Mouse (Mus musculus) thymus, postnatal 36 days (tissue): ENCODE results near the gene Polr1a.

ENCODE experiments used
- DNase-seq, 2 experiments: peaks; one replicate each; pipeline ENCODE4 v3.0.0; 2022; ENCODE audit warnings: mixed read lengths in 2 of 2

The Polr1a gene

GRCm38 (mm10) chr6:72001220-72001777 is 92.4 kb downstream of the Polr1a start:
- no peak for DNase-seq

- DNase-seq = no peak
Observed at GRCm38 (mm10) chr6:72007411-72008212, 98.8 kb downstream of the Polr1a start.

- no peak for DNase-seq
Observed at GRCm38 (mm10) chr6:72008213-72008655, 99.4 kb downstream of the Polr1a start.

- DNase-seq = no peak
Observed at GRCm38 (mm10) chr6:72009454-72009853, 100.6 kb downstream of the Polr1a start.

- DNase-seq = no peak
Observed at GRCm38 (mm10) chr6:72014033-72014432, 105.2 kb downstream of the Polr1a start.

GRCm38 (mm10) chr6:72018052-72018451 is 109.2 kb downstream of the Polr1a start:
- DNase-seq = no peak

GRCm38 (mm10) chr6:72025497-72025896 is 116.6 kb downstream of the Polr1a start:
- no peak for DNase-seq

- DNase-seq = no peak
Observed at GRCm38 (mm10) chr6:72028079-72028478, 119.2 kb downstream of the Polr1a start.

GRCm38 (mm10) chr6:72029674-72030073 is 120.8 kb downstream of the Polr1a start:
- no peak for DNase-seq
